Mouse (Mus musculus) embryonic facial prominence, embryonic 10.5 days (tissue): ENCODE data around the gene Phb2. TPM values are rescaled to one million over a fixed set of nuclear protein-coding genes. Genes with fewer than 3 reads are reported as not detected.
A peak's percentile ranks its signal among the peaks of the same experiment; 100 is the strongest.

Source experiments
- DNase-seq: peaks from one replicate; pipeline ENCODE4 v3.0.0-alpha.2; 2017; ENCODE audit warnings: low spot score
- H3K27ac ChIP-seq: fragments of 300-500 bp; sonication (generic); replicated peaks from 2 replicates; pipeline ENCODE4 v1.5.1; 2016; ENCODE audit warnings: mild to moderate bottlenecking
- H3K27me3 ChIP-seq: fragments of 300-500 bp; sonication (generic); replicated peaks from 2 replicates; pipeline ENCODE4 v1.6.1; 2016; ENCODE audit warnings: low read depth, mild to moderate bottlenecking; ENCODE audit not compliant: poor library complexity, severe bottlenecking
- H3K36me3 ChIP-seq: fragments of 300-500 bp; sonication (generic); replicated peaks from 2 replicates; pipeline ENCODE4 v1.6.1; 2016; ENCODE audit warnings: mild to moderate bottlenecking, moderate library complexity
- H3K4me1 ChIP-seq: fragments of 300-500 bp; sonication (generic); 2 replicates; pipeline ENCODE4 v1.6.1; 2016
- H3K4me3 ChIP-seq: fragments of 300-500 bp; sonication (generic); 2 replicates; pipeline ENCODE4 v1.5.1; 2016; ENCODE audit warnings: mild to moderate bottlenecking, moderate library complexity
- H3K9me3 ChIP-seq: fragments of 300-500 bp; sonication (generic); 2 replicates; pipeline ENCODE4 v1.6.1; 2016; ENCODE audit warnings: mild to moderate bottlenecking
- WGBS: fragments of 180-500 bp; shearing (Covaris S2); methylation state at CpG from one replicate; pipeline ENCODE4 v1.1.7; 2016; 5-methylcytosine and 5-hydroxymethylcytosine counted together
- microRNA counts: library from miRNA; unstranded; fragments of <30 nt; microRNA quantifications from one replicate; lab custom pipeline; 2017
- microRNA-seq: library from miRNA; unstranded; fragments of <30 nt; microRNA quantifications from one replicate; pipeline ENCODE4, GENCODE M21; 2017
- polyA plus RNA-seq: library from polyadenylated mRNA; unstranded; fragments of >200 nt; fragmentation: Nextera tagmentation; extraction: Ambion mirVana; gene quantifications from 2 replicates; pipeline ENCODE4 v1.2.1, GENCODE M21; 2016

Gene Phb2
- polyA plus RNA-seq, 1 experiment from 2014 or later: 473 TPM

DNA sequence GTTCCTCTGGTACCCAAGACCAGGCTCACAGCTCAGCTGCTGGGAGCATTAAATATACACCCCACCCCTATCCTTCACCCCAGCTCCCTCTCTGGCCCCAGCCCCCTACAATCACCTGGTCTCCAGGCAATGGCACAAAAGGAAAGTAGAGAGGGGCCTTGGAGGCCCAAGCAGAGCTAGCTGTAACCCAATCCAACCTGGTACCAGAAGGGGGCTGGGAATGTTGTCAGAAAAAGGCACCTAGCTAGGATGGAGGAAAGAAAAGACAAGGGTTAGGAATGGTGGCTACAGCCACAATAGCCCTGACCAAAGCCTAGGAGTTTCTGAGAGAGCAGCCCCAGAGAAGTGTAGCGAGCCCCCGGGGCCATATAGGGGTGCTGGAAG, 46.7 kb downstream of the Phb2 start:
- 56% methylated on average over 2 of the region's 2 CpGs for WGBS
- Histone ChIP-seq H3K36me3 (no peaks in the 10 kb centered on the region), H3K27me3 (peaks cover 19% of the 10 kb centered on the region; the same call in 1 of the 2 replicates)

DNA sequence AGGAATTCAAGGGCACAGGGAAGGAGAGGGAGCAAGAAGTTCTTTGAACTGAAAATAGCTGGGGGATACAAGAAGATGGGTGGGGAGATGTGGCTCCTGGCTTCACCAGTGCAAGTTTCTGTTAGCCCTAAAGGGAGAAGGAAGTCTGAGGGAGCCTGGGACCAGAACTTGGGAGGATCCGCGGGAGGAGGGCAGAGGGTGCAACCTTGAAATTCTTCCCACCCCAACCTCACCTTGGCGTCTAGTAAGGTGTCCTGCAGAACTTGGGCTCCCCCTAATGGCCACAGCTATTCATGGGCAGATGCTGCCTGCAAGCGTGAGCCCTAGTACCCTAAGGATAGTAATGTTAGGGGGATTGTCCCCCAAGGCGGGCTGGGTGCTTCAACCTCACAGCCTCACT, 47.1 kb downstream of the Phb2 start:
- Histone ChIP-seq H3K27me3 (peaks cover 24% of the 10 kb centered on the region; the same call in 1 of the 2 replicates), H3K4me1 (peaks cover 45% of the 10 kb centered on the region), H3K36me3 (no peaks in the 10 kb centered on the region), H3K4me3 (peak overlapping the region; percentile 81), H3K9me3 (no peaks in the 10 kb centered on the region), H3K27ac (peak overlapping the region; percentile 98)
- peak; percentile 87 for DNase-seq
- 3% methylated on average over 5 of the region's 5 CpGs for WGBS

More for the DNA sequence above, 46.7 kb downstream of the Phb2 start:
- no peak for DNase-seq
- Histone ChIP-seq H3K9me3 (no peaks in the 10 kb centered on the region), H3K4me3 (peak overlapping the region; percentile 81), H3K4me1 (peaks cover 46% of the 10 kb centered on the region), H3K27ac (peak overlapping the region; percentile 98)

DNA sequence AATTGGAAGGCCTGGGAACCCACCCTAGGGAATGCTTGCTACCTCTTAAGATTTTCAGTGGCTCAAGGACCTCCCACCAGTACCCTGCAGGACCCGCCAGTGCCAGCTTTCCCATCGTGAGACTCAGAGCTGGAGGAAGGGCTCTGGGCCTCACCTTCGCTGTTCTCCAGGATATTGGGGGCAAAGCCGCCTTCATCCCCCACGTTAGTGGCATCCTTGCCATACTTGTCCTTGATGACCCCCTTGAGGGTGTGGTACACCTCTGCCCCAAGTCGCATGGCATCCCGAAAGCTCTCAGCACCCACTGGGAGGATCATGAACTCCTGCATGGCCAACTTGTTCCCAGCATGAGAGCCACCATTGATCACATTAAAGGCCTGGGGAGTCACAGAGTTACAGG, 53.8 kb downstream of the Phb2 start:
- Histone ChIP-seq H3K4me1 (peaks cover 33% of the 10 kb centered on the region), H3K36me3 (no peaks in the 10 kb centered on the region), H3K9me3 (no peaks in the 10 kb centered on the region), H3K27me3 (peaks cover 80% of the 10 kb centered on the region), H3K27ac (no peak overlapping the region), H3K4me3 (no peak overlapping the region)
- DNase-seq: no peak
- WGBS: 81% methylated on average over 7 of the region's 7 CpGs

MicroRNAs encoded within 50 kb of the gene (microRNA counts, 519-probe panel; counts per million panel counts)
- microRNA mmu-miR-141 (lab: Ali Mortazavi, UCI) (2,955 counts per million, percentile 68 among the panel's probes with 10 or more counts), microRNA mmu-miR-200c (lab: Ali Mortazavi, UCI) (5,451 counts per million, percentile 90 among the panel's probes with 10 or more counts)

Small RNA genes within 50 kb of the gene (microRNA-seq; reads per million reads assigned to microRNA genes)
- gene Mir141 (670 reads per million, percentile 71 among the genes with 10 or more reads in this experiment), gene Mir200c (3,637 reads per million, percentile 86 among the genes with 10 or more reads in this experiment)

Other genes with a start within 250 kb of the Phb2 start
- 5.5 and 8.7 TPM in 2 replicates for gene Clstn3, start 247.5 kb upstream of the Phb2 start, polyA plus RNA-seq
- gene C1rl, start 219.2 kb upstream of the Phb2 start, polyA plus RNA-seq: 0.42 and 0.47 TPM in 2 replicates
- 0.13 TPM in 1 of 2 replicates, not detected in the other for gene C1ra, start 199.9 kb upstream of the Phb2 start, polyA plus RNA-seq
- gene C1s1, start 170.0 kb upstream of the Phb2 start, polyA plus RNA-seq: 0.70 and 1.2 TPM in 2 replicates
- not detected in 2 replicates for gene C1rb, start 142.0 kb upstream of the Phb2 start, polyA plus RNA-seq
- not detected in 2 replicates for gene C1s2, start 76.3 kb upstream of the Phb2 start, polyA plus RNA-seq
- 41.4 and 46.6 TPM in 2 replicates for gene Lpcat3, start 49.3 kb upstream of the Phb2 start, polyA plus RNA-seq
- gene Emg1, start 158 bp upstream of the Phb2 start, polyA plus RNA-seq: 233 and 257 TPM in 2 replicates
- gene Ptpn6, start 26.4 kb downstream of the Phb2 start, polyA plus RNA-seq: 9.3 and 10.4 TPM in 2 replicates
- 425 and 454 TPM in 2 replicates for gene Grcc10, start 29.0 kb downstream of the Phb2 start, polyA plus RNA-seq
- not detected in 2 replicates for gene Gm45234, start 43.7 kb downstream of the Phb2 start, polyA plus RNA-seq
- 12.6 and 15.2 TPM in 2 replicates for gene Atn1, start 44.2 kb downstream of the Phb2 start, polyA plus RNA-seq
- 2.3 and 2.4 TPM in 2 replicates for gene Eno2, start 57.3 kb downstream of the Phb2 start, polyA plus RNA-seq
- 0.50 and 0.74 TPM in 2 replicates for gene Lrrc23, start 67.4 kb downstream of the Phb2 start, polyA plus RNA-seq
- gene Spsb2, start 96.3 kb downstream of the Phb2 start, polyA plus RNA-seq: 7.1 and 8.3 TPM in 2 replicates
- 829 and 899 TPM in 2 replicates for gene Tpi1, start 102.0 kb downstream of the Phb2 start, polyA plus RNA-seq
- 191 and 212 TPM in 2 replicates for gene Usp5, start 117.1 kb downstream of the Phb2 start, polyA plus RNA-seq
- 225 and 238 TPM in 2 replicates for gene Cdca3, start 117.2 kb downstream of the Phb2 start, polyA plus RNA-seq
- 0.60 and 0.97 TPM in 2 replicates for gene Gnb3, start 127.9 kb downstream of the Phb2 start, polyA plus RNA-seq
- gene P3h3, start 145.4 kb downstream of the Phb2 start, polyA plus RNA-seq: 12.2 and 17.0 TPM in 2 replicates
- gene Gpr162, start 151.6 kb downstream of the Phb2 start, polyA plus RNA-seq: 1.3 and 1.4 TPM in 2 replicates
- gene Cd4, start 175.9 kb downstream of the Phb2 start, polyA plus RNA-seq: not detected in 2 replicates
- 1.2 and 1.6 TPM in 2 replicates for gene Lag3, start 199.4 kb downstream of the Phb2 start, polyA plus RNA-seq
- 203 and 213 TPM in 2 replicates for gene Ptms, start 207.8 kb downstream of the Phb2 start, polyA plus RNA-seq
- gene Mlf2, start 219.1 kb downstream of the Phb2 start, polyA plus RNA-seq: 390 and 408 TPM in 2 replicates